Mouse (Mus musculus): ENCODE results near the gene Nos2.

DNA sequence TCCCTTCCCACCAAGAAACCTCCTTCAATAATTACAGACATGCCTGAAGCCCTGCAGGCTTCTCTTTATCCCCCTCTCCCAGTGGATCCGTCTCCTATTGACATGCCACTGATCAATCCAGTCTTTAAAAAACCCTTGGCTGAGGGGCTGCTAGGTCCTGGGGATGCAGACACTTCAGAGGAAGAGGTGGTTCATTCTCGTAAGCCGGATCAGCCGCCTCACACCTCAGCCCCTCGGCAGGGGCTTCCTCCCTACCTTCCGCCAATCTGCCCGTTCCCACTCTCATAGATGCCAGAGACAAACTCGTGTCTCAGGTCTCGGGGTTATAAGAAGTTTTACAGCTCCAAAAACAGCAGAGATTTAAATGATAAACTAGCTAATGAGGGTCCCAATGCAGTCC, 69.5 kb downstream of the Nos2 start:
- TF ChIP-seq EP300 (IDR thresholded peaks at IDR 0.05; ENCODE audit: low read depth in 1 of 2, low read length in 2 of 2) (no peak), USF1 (IDR thresholded peaks at IDR 0.05; ENCODE audit: low read depth, low read length) (no peak)
